Mouse (Mus musculus) left cerebral cortex, adult 6 months (tissue): ENCODE measurements around the gene Nemp2. TPM values are rescaled to one million over a fixed set of nuclear protein-coding genes. Genes with fewer than 3 reads are reported as not detected.

ENCODE experiments used
- long read RNA-seq, 2 experiments: library from polyadenylated mRNA; unstranded; transcript quantifications; one replicate each; pipeline ENCODE4 v2.0.0; 2019 to 2020
- polyA plus RNA-seq: library from polyadenylated mRNA; unstranded; fragments of <200 nt; fragmentation: Nextera tagmentation; gene quantifications from 2 replicates; pipeline ENCODE4 v1.2.3, GENCODE M21; 2021

The Nemp2 gene
- polyA plus RNA-seq = 0.95 and 1.3 TPM in 2 replicates
- long read RNA-seq, experiment 1, partial matches to known transcripts = 0 of 12 reads
- long read RNA-seq, experiment 1, other reads (novel, unspliced or antisense) = 3 of 12 reads
- long read RNA-seq, experiment 2, partial matches to known transcripts = 0 of 3 reads
- long read RNA-seq, experiment 2, other reads (novel, unspliced or antisense) = 2 of 3 reads

DNA sequence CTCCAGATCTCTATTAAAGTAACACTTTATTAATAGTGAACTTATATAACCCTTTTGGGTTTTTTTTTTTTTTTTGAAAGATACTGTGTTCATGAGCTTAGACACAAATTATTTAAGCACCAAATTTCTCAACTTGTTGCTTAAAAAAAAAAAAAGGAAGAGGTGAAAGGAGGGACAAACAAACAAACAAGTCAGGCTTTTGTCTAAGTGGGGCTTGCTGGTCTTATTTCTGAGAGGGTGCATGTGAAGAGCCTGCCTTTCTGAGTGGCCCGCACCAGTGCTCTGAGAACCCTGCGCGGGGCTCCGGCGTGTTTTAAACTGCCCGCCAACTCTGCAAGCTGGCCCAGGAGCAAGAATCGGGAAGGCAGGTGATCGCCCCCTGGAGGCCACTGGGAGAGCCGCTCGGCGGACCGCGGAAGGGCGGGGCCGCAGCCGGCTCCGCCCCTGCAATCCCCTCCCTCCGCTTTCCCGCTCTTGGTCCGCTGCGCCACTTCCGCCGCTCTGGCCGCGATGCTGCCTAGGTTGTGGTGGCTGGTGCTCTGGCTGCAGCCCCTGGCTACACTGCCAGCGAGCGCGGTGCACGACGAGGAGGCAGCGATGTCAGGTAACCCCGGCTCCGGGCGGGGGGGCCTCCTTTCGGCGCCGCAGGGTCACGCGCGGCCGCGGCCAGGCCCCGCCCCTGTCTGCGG lies at the start of gene Nemp2:
Nemp2 (plus strand) TSS at position 456 of the 689 bp plus-strand sequence.

Other genes starting within 250 kb of the Nemp2 start
- 5.3 and 6.0 TPM in 2 replicates for gene Nab1, start 130.0 kb upstream of the Nemp2 start, polyA plus RNA-seq
- 12.5 and 22.0 TPM in 2 replicates for gene Mfsd6, start 96.8 kb downstream of the Nemp2 start, polyA plus RNA-seq
- 23.6 and 32.3 TPM in 2 replicates for gene Inpp1, start 187.0 kb downstream of the Nemp2 start, polyA plus RNA-seq
- gene Hibch, start 214.2 kb downstream of the Nemp2 start, polyA plus RNA-seq = 13.5 and 14.5 TPM in 2 replicates